ENCODE assay signal across 8 mouse cellular contexts in genomic region chr1:126925150-126926035, GRCm38 (mm10).
A peak's percentile ranks its signal among the peaks of the same experiment; 100 is the strongest.
DNase-seq lines count a peak whose midpoint lies in the region; ATAC-seq lines count a peak whose summit lies in the region.

No protein-coding gene starts in this region.

- WGBS in heart, embryonic 11.5 days (ENCODE audit: insufficient replicate concordance): 65% methylated on average over 12 of the region's 12 CpGs

- no peak overlapping the region; the same call in 1 of the 2 replicates for H3K9ac ChIP-seq in heart, embryonic 11.5 days (ENCODE audit: low read depth, low read length)

- H3K27me3 ChIP-seq in heart, embryonic 11.5 days (ENCODE audit: control insufficient read depth, insufficient read depth, low read length): no peaks in the 10 kb centered on the region

- no peak overlapping the region for H3K4me2 ChIP-seq in heart, embryonic 11.5 days

- no peak for ATAC-seq in heart, embryonic 11.5 days (replicated peaks; ENCODE audit: insufficient number of reproducible peaks, low FRiP score, low TSS enrichment)

- no peak overlapping the region for H3K4me3 ChIP-seq in heart, embryonic 11.5 days (ENCODE audit: low read depth, low read length)

- H3K36me3 ChIP-seq in heart, embryonic 11.5 days (ENCODE audit: control insufficient read depth, insufficient read depth, low read length): no peaks in the 10 kb centered on the region

- no peaks in the 10 kb centered on the region for H3K9me3 ChIP-seq in heart, embryonic 11.5 days (replicated peaks; ENCODE audit: control insufficient read depth, low read length)

- no peak overlapping the region for H3K27ac ChIP-seq in heart, embryonic 11.5 days (ENCODE audit: low read depth, low read length)

- DNase-seq in heart, adult 11 months: peak; percentile 97
- DNase-seq in cerebellum, postnatal 10 days: peak; percentile 97
- peak; percentile 62 to 78 for DNase-seq in heart, adult 9 months (ENCODE audit: low spot score in 2 of 2)
- peak; percentile 57 for DNase-seq in layer of hippocampus, adult 9-10 months (ENCODE audit: low spot score)
- peak; percentile 74 to 81 for DNase-seq in lung, postnatal 4 days
- peak; percentile 35 for DNase-seq in testis, postnatal 14 days (ENCODE audit: low spot score)
- DNase-seq in MN1 (ENCODE audit: low spot score): no peak

- H3K4me1 ChIP-seq in heart, embryonic 11.5 days (ENCODE audit: control insufficient read depth, insufficient read depth, low read length): no peaks in the 10 kb centered on the region; the same call in 1 of the 2 replicates
